Mouse (Mus musculus): ENCODE results near the gene Dnal1.

- TF ChIP-seq CTCF (IDR thresholded peaks at IDR 0.05; ENCODE audit: control insufficient read depth, insufficient read depth, insufficient replicate concordance, low read depth, low read length), result no peak
- no peak for TF ChIP-seq POLR2A (IDR thresholded peaks at IDR 0.05; ENCODE audit: control insufficient read depth, low read depth, low read length)
Observed at GRCm38 (mm10) chr12:84194400-84195109, 80.4 kb downstream of the Dnal1 start.
